Mouse (Mus musculus) G1E (cell line): ENCODE data around the gene Gm10837. TPM values are rescaled to one million over a fixed set of nuclear protein-coding genes. Genes with fewer than 3 reads are reported as not detected.
"Not testable (repeated sequence)": the region's sequence is repeated elsewhere in the genome, so short reads cannot be mapped to it uniquely, and the experiment has no call there.

Experiments used
- ATAC-seq: 2 replicates; pipeline ENCODE4 v1.8.0; 2016; ENCODE audit warnings: mild to moderate bottlenecking; ENCODE audit not compliant: insufficient number of reproducible peaks, poor library complexity, low FRiP score, severe bottlenecking; ENCODE audit errors: extremely low read depth
- DNase-seq: peaks from one replicate; pipeline ENCODE4 v3.0.0; 2012; ENCODE audit warnings: low spot score
- H3K27me3 ChIP-seq: 2 replicates; pipeline ENCODE4 v1.6.1; 2012; ENCODE audit warnings: mild to moderate bottlenecking, low read length, inconsistent platforms; ENCODE audit not compliant: insufficient read depth
- H3K36me3 ChIP-seq: replicated peaks from 2 replicates; pipeline ENCODE3; 2012; ENCODE audit warnings: mild to moderate bottlenecking, inconsistent platforms
- H3K4me1 ChIP-seq: 2 replicates; pipeline ENCODE4 v1.6.1; 2012; ENCODE audit warnings: low read depth, low read length, inconsistent platforms, mixed read lengths; ENCODE audit not compliant: insufficient read depth
- H3K4me3 ChIP-seq: 2 replicates; pipeline ENCODE4 v1.5.1; 2012; ENCODE audit warnings: low read depth, mild to moderate bottlenecking, inconsistent platforms, low read length, moderate library complexity, mixed read lengths
- H3K9me3 ChIP-seq: replicated peaks from 2 replicates; pipeline ENCODE4 v1.6.1; 2012; ENCODE audit warnings: inconsistent platforms
- CTCF ChIP-seq: IDR thresholded peaks from 2 replicates; pipeline ENCODE4 v1.5.1; 2012; ENCODE audit warnings: low read depth, low read length, inconsistent platforms, mixed read lengths
- GATA1 ChIP-seq: IDR thresholded peaks from 2 replicates; pipeline ENCODE4 v1.6.1; 2012; ENCODE audit warnings: borderline replicate concordance, low read length, inconsistent platforms, mixed read lengths
- GATA2 ChIP-seq: IDR thresholded peaks from 2 replicates; pipeline ENCODE4 v1.6.1; 2012; ENCODE audit warnings: low read depth, low read length, inconsistent platforms, borderline replicate concordance
- POLR2AphosphoS5 ChIP-seq: IDR thresholded peaks from 2 replicates; pipeline ENCODE4 v1.6.1; 2012; ENCODE audit warnings: low read depth, low read length, inconsistent platforms; ENCODE audit not compliant: insufficient replicate concordance
- TAL1 ChIP-seq: conservative IDR thresholded peaks from 2 replicates; pipeline ENCODE4 v1.6.1; 2012; ENCODE audit warnings: low read depth, low read length, inconsistent platforms, mixed read lengths
- polyA plus RNA-seq: library from polyadenylated mRNA; stranded (reverse); fragments of >175 nt; gene quantifications from 2 replicates; pipeline ENCODE4 v1.2.3, GENCODE M21; 2012
- total RNA-seq, 2 experiments: library from RNA; stranded (forward) in 1 of 2; stranded (reverse) in 1 of 2; fragments of 200-1000 nt in 1 of 2; fragments of >200 nt in 1 of 2; fragmentation: Nextera tagmentation in 1 of 2; gene quantifications; 2 replicates each; pipeline ENCODE4 v1.2.3; 2014 to 2017

The Gm10837 gene
- total and polyA plus RNA-seq, 3 experiments: 0.11 TPM; not detected in 2

- H3K4me1 ChIP-seq: no peaks in the 10 kb centered on the region
These were observed 30.2 kb upstream of the Gm10837 start for GRCm38 (mm10) chr14:122460226-122460625.

GRCm38 (mm10) chr14:122461500-122461899, 28.9 kb upstream of the Gm10837 start:
- TF ChIP-seq GATA2 (no peak), TAL1 (no peak), GATA1 (no peak)
- Histone ChIP-seq H3K4me3 (no peak overlapping the region), H3K4me1 (peaks cover 3% of the 10 kb centered on the region; the same call in 1 of the 2 replicates), H3K27me3 (peaks cover 4% of the 10 kb centered on the region; the same call in 1 of the 2 replicates), H3K36me3 (no peaks in the 10 kb centered on the region), H3K9me3 (peaks cover 24% of the 10 kb centered on the region)
- DNase-seq: no peak
- no peak for ATAC-seq

More at GRCm38 (mm10) chr14:122460226-122460625, 30.2 kb upstream of the Gm10837 start:
- H3K36me3 ChIP-seq: no peaks in the 10 kb centered on the region
- no peak for TF ChIP-seq TAL1
- TF ChIP-seq POLR2AphosphoS5: no peak
- no peak for TF ChIP-seq CTCF
- no peak for TF ChIP-seq GATA2
- no peak for TF ChIP-seq GATA1
- no peak overlapping the region for H3K4me3 ChIP-seq
- DNase-seq (no peak), ATAC-seq (no peak)
- H3K27me3 ChIP-seq: no peaks in the 10 kb centered on the region; the same call in 1 of the 2 replicates
- H3K9me3 ChIP-seq: peaks cover 20% of the 10 kb centered on the region

GRCm38 (mm10) chr14:122461966-122462365, 28.4 kb upstream of the Gm10837 start:
- H3K27me3 ChIP-seq: peaks cover 4% of the 10 kb centered on the region; the same call in 1 of the 2 replicates
- no peak for TF ChIP-seq POLR2AphosphoS5
- TF ChIP-seq CTCF: no peak
- peaks cover 3% of the 10 kb centered on the region; the same call in 1 of the 2 replicates for H3K4me1 ChIP-seq
- H3K4me3 ChIP-seq: no peak overlapping the region
- peaks cover 24% of the 10 kb centered on the region for H3K9me3 ChIP-seq
- H3K36me3 ChIP-seq: no peaks in the 10 kb centered on the region
- ATAC-seq (no peak), DNase-seq (no peak)

GRCm38 (mm10) chr14:122462689-122463079, 27.7 kb upstream of the Gm10837 start:
- peaks cover 24% of the 10 kb centered on the region for H3K9me3 ChIP-seq
- H3K27me3 ChIP-seq: peaks cover 4% of the 10 kb centered on the region; the same call in 1 of the 2 replicates
- H3K4me1 ChIP-seq: peaks cover 3% of the 10 kb centered on the region; the same call in 1 of the 2 replicates
- no peak for TF ChIP-seq GATA2
- TF ChIP-seq CTCF: no peak
- TF ChIP-seq GATA1: no peak
- no peak for TF ChIP-seq POLR2AphosphoS5
- TF ChIP-seq TAL1: no peak
- ATAC-seq (no peak), DNase-seq (no peak)
- H3K36me3 ChIP-seq: no peaks in the 10 kb centered on the region
- no peak overlapping the region for H3K4me3 ChIP-seq

GRCm38 (mm10) chr14:122463080-122463691, 27.2 kb upstream of the Gm10837 start:
- TF ChIP-seq POLR2AphosphoS5: no peak
- no peak for TF ChIP-seq CTCF
- TF ChIP-seq GATA1: no peak
- TF ChIP-seq GATA2: no peak
- TF ChIP-seq TAL1: no peak
- Histone ChIP-seq H3K9me3 (peaks cover 24% of the 10 kb centered on the region), H3K4me1 (peaks cover 3% of the 10 kb centered on the region; the same call in 1 of the 2 replicates), H3K27me3 (peaks cover 4% of the 10 kb centered on the region; the same call in 1 of the 2 replicates), H3K4me3 (peak overlapping the region; percentile 4; the same call in 1 of the 2 replicates), H3K36me3 (no peaks in the 10 kb centered on the region)
- DNase-seq (no peak), ATAC-seq (no peak)

- ATAC-seq, H3K27me3 ChIP-seq, DNase-seq, H3K4me3 ChIP-seq, H3K36me3 ChIP-seq, H3K4me1 ChIP-seq: not testable (repeated sequence)
- H3K9me3 ChIP-seq: peaks cover 24% of the 10 kb centered on the region
These were observed 26.5 kb upstream of the Gm10837 start for GRCm38 (mm10) chr14:122463734-122464341.
